Mouse (Mus musculus): Measurements from ENCODE around the gene Lhfpl3. TPM values are rescaled to one million over a fixed set of nuclear protein-coding genes. Genes with fewer than 3 reads are reported as not detected.

Gene Lhfpl3
- polyA plus RNA-seq, 1 experiment from 2014 or later, result 0.13 TPM

DNA sequence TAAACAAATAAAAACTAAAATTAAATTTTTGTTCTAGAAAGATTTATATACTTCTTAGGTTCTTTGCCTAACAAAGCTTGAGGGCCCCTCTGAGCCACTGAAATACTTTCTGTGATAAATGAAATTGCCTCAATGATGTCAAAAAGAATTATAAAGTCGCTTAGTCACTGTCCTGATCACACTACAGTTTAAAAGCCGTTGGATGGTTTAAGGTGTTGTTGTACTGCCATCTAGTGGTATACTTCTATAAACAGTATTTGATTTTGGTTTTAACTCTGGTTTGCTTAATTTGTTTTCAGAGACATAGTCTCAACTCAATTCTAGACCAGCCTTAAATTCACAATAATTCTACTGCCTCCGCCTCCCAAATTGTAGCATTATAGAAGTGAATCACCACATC lies 539.0 kb downstream of the Lhfpl3 start:
- DNase-seq (ENCODE audit: low spot score), result peak; percentile 26

- DNase-seq (ENCODE audit: low spot score), result no peak
These were observed 543.3 kb downstream of the Lhfpl3 start for GRCm38 (mm10) chr5:23289149-23289548.

Small RNA genes within 50 kb of the gene (microRNA-seq; reads per million reads assigned to microRNA genes)
- gene Gm28022 (ENCODE audit: borderline number of aligned reads), result not detected
- not detected for gene Gm44363 (ENCODE audit: borderline number of aligned reads)

Other genes starting within 250 kb of the Lhfpl3 start
- gene Orc5, start 195.6 kb upstream of the Lhfpl3 start, polyA plus RNA-seq (2015; fragmentation: Nextera tagmentation; extraction: Ambion mirVana), result 38.2 and 38.6 TPM in 2 replicates